Mouse (Mus musculus) liver, adult 2 months (tissue): ENCODE results near the gene Fgfrl1. TPM values are rescaled to one million over a fixed set of nuclear protein-coding genes. Genes with fewer than 3 reads are reported as not detected.

Source experiments
- DNase-seq: peaks from one replicate; pipeline ENCODE4 v3.0.0-alpha.2; 2011; ENCODE audit warnings: low read depth, low spot score; ENCODE audit errors: extremely low read depth
- H3K27ac ChIP-seq: fragments of 200-500 bp; replicated peaks from 2 replicates; pipeline ENCODE4 v1.5.1; 2012; ENCODE audit warnings: low read depth, mild to moderate bottlenecking, control low read depth, inconsistent platforms, low read length; ENCODE audit not compliant: insufficient read depth
- H3K27me3 ChIP-seq: fragments of 200-500 bp; 2 replicates; pipeline ENCODE4 v1.6.1; 2012; ENCODE audit warnings: mild to moderate bottlenecking, moderate library complexity, low read length, inconsistent platforms; ENCODE audit not compliant: control insufficient read depth, insufficient read depth
- H3K36me3 ChIP-seq: fragments of 200-500 bp; 2 replicates; pipeline ENCODE4 v1.6.1; 2012; ENCODE audit warnings: low read length, inconsistent platforms; ENCODE audit not compliant: control insufficient read depth, insufficient read depth
- H3K4me1 ChIP-seq: fragments of 200-500 bp; 2 replicates; pipeline ENCODE4 v1.6.1; 2011; ENCODE audit warnings: low read length; ENCODE audit not compliant: control insufficient read depth, insufficient read depth
- H3K4me3 ChIP-seq: fragments of 200-500 bp; 2 replicates; pipeline ENCODE4 v1.5.1; 2011; ENCODE audit warnings: low read depth, mild to moderate bottlenecking, control low read depth, low read length, moderate library complexity; ENCODE audit not compliant: insufficient read depth
- H3K79me2 ChIP-seq: fragments of 200-500 bp; 2 replicates; pipeline ENCODE4 v1.6.1; 2012; ENCODE audit warnings: inconsistent platforms, mild to moderate bottlenecking, low read length, moderate library complexity; ENCODE audit not compliant: control insufficient read depth, insufficient read depth
- H3K9ac ChIP-seq: fragments of 200-500 bp; 2 replicates; pipeline ENCODE4 v1.6.1; 2012; ENCODE audit warnings: low read depth, mild to moderate bottlenecking, control low read depth, inconsistent platforms, low read length
- CTCF ChIP-seq: fragments of 200-500 bp; IDR thresholded peaks from 2 replicates; pipeline ENCODE4 v1.5.1; 2011; ENCODE audit warnings: low read depth, low read length, control low read depth
- POLR2A ChIP-seq: fragments of 200-500 bp; IDR thresholded peaks from 2 replicates; pipeline ENCODE4 v1.6.1; 2011; ENCODE audit warnings: low read length, control low read depth; ENCODE audit not compliant: insufficient read depth; ENCODE audit errors: extremely low read depth
- WGBS: fragments of 180-500 bp; shearing (Covaris S2); methylation state at CpG from one replicate; pipeline ENCODE4 v1.1.7; 2018; 5-methylcytosine and 5-hydroxymethylcytosine counted together
- polyA plus RNA-seq: library from polyadenylated mRNA; depleted of rRNA; stranded (reverse); fragments of >200 nt; gene quantifications from 2 replicates; pipeline ENCODE4 v1.2.3, GENCODE M21; 2012
- total RNA-seq: library from RNA; depleted of rRNA; stranded (reverse); fragments of >200 nt; gene quantifications from 2 replicates; pipeline ENCODE4 v1.2.3, GENCODE M21; 2014

Fgfrl1 gene
- total and polyA plus RNA-seq, 2 experiments = 22.7 to 49.9 TPM

GRCm38 (mm10) chr5:108660632-108661268 is 31.4 kb upstream of the Fgfrl1 start:
- Histone ChIP-seq H3K27ac (peak overlapping the region; percentile 80), H3K9ac (peak overlapping the region; percentile 85)

GRCm38 (mm10) chr5:108662772-108663171 is 29.4 kb upstream of the Fgfrl1 start:
- no peaks in the 10 kb centered on the region for H3K27me3 ChIP-seq
- DNase-seq = no peak
- TF ChIP-seq CTCF (no peak), POLR2A (no peak)
- no peaks in the 10 kb centered on the region for H3K36me3 ChIP-seq
- H3K27ac ChIP-seq = no peak overlapping the region
- H3K4me3 ChIP-seq = no peak overlapping the region
- H3K79me2 ChIP-seq = peaks cover 17% of the 10 kb centered on the region
- H3K9ac ChIP-seq = no peak overlapping the region
- H3K4me1 ChIP-seq = peaks cover 18% of the 10 kb centered on the region
- WGBS = 76% methylated on average over 4 of the region's 4 CpGs

More at GRCm38 (mm10) chr5:108660632-108661268, 31.4 kb upstream of the Fgfrl1 start:
- peaks cover 18% of the 10 kb centered on the region for H3K4me1 ChIP-seq
- peak; percentile 71 for DNase-seq
- peaks cover 2% of the 10 kb centered on the region; the same call in 1 of the 2 replicates for H3K36me3 ChIP-seq
- peaks cover 17% of the 10 kb centered on the region for H3K79me2 ChIP-seq
- TF ChIP-seq CTCF = no peak
- TF ChIP-seq POLR2A = peak; percentile 83; the same call in 1 of the 2 replicates
- WGBS = 21% methylated on average over 36 of the region's 36 CpGs
- no peaks in the 10 kb centered on the region for H3K27me3 ChIP-seq
- H3K4me3 ChIP-seq = peak overlapping the region; percentile 84

GRCm38 (mm10) chr5:108665066-108665465 is 27.1 kb upstream of the Fgfrl1 start:
- H3K36me3 ChIP-seq = no peaks in the 10 kb centered on the region
- H3K27me3 ChIP-seq = no peaks in the 10 kb centered on the region
- no peak overlapping the region for H3K4me3 ChIP-seq
- no peak for TF ChIP-seq CTCF
- peaks cover 12% of the 10 kb centered on the region for H3K4me1 ChIP-seq
- no peak overlapping the region for H3K27ac ChIP-seq
- H3K79me2 ChIP-seq = no peaks in the 10 kb centered on the region
- 62% methylated on average over 3 of the region's 3 CpGs for WGBS
- no peak overlapping the region for H3K9ac ChIP-seq
- no peak for DNase-seq

GRCm38 (mm10) chr5:108667370-108667769 is 24.8 kb upstream of the Fgfrl1 start:
- no peak overlapping the region for H3K9ac ChIP-seq
- H3K36me3 ChIP-seq = no peaks in the 10 kb centered on the region; the same call in 1 of the 2 replicates
- H3K27ac ChIP-seq = no peak overlapping the region
- no peak overlapping the region for H3K4me3 ChIP-seq
- no peaks in the 10 kb centered on the region for H3K27me3 ChIP-seq
- no peak for DNase-seq
- peaks cover 19% of the 10 kb centered on the region for H3K4me1 ChIP-seq
- no peaks in the 10 kb centered on the region for H3K79me2 ChIP-seq
- TF ChIP-seq CTCF (no peak), POLR2A (no peak)
- WGBS = 79% methylated on average over 2 of the region's 2 CpGs

- Histone ChIP-seq H3K27ac (peak overlapping the region; percentile 92), H3K4me1 (peaks cover 27% of the 10 kb centered on the region), H3K9ac (peak overlapping the region; percentile 93), H3K36me3 (no peaks in the 10 kb centered on the region; the same call in 1 of the 2 replicates), H3K4me3 (peak overlapping the region; percentile 81), H3K27me3 (no peaks in the 10 kb centered on the region), H3K79me2 (peaks cover 5% of the 10 kb centered on the region; the same call in 1 of the 2 replicates)
- TF ChIP-seq POLR2A (no peak), CTCF (no peak)
- no peak for DNase-seq
- WGBS = 5% methylated on average over 3 of the region's 3 CpGs
Measured at GRCm38 (mm10) chr5:108668387-108668932, 23.7 kb upstream of the Fgfrl1 start.
